Mouse (Mus musculus) heart, embryonic 14.5 days (tissue): Measurements from ENCODE around the gene Tmem199. TPM values are rescaled to one million over a fixed set of nuclear protein-coding genes. Genes with fewer than 3 reads are reported as not detected.
A peak's percentile ranks its signal among the peaks of the same experiment; 100 is the strongest.

Source experiments
- ATAC-seq: fragments of 200-750 bp; cut with Nextera tagmentation; 2 replicates; pipeline ENCODE4 v1.8.0; 2017; ENCODE audit warnings: low read depth, moderate TSS enrichment; ENCODE audit not compliant: insufficient number of reproducible peaks, insufficient read depth, low FRiP score
- H3K27ac ChIP-seq, 2 experiments: fragments of 200-500 bp in 1 of 2; fragments of 300-500 bp in 1 of 2; sonication (generic) in 1 of 2; replicated peaks in 1 of 2; 2 replicates each; pipeline ENCODE4 v1.5.1; 2012 to 2014; ENCODE audit warnings: low read depth in 2 of 2, low read length in 2 of 2, control low read depth in 1 of 2, mild to moderate bottlenecking in 1 of 2, mixed read lengths in 1 of 2; ENCODE audit not compliant: control insufficient read depth in 1 of 2, insufficient read depth in 1 of 2
- H3K27me3 ChIP-seq: fragments of 300-500 bp; sonication (generic); 2 replicates; pipeline ENCODE4 v1.6.1; 2014; ENCODE audit warnings: mild to moderate bottlenecking, low read length, control low read depth; ENCODE audit not compliant: control insufficient read depth, insufficient read depth
- H3K36me3 ChIP-seq: fragments of 300-500 bp; sonication (generic); 2 replicates; pipeline ENCODE4 v1.6.1; 2014; ENCODE audit warnings: mild to moderate bottlenecking, control low read depth, low read length, mixed read lengths; ENCODE audit not compliant: control insufficient read depth, insufficient read depth
- H3K4me1 ChIP-seq, 2 experiments: fragments of 200-500 bp in 1 of 2; fragments of 300-500 bp in 1 of 2; sonication (generic) in 1 of 2; 2 replicates each; pipeline ENCODE4 v1.6.1; 2012 to 2014; ENCODE audit warnings: low read length in 2 of 2, control low read depth in 1 of 2, mixed read lengths in 1 of 2; ENCODE audit not compliant: control insufficient read depth in 2 of 2, insufficient read depth in 2 of 2
- H3K4me2 ChIP-seq: fragments of 300-500 bp; sonication (generic); 2 replicates; pipeline ENCODE4 v1.6.1; 2014; ENCODE audit warnings: mild to moderate bottlenecking, low read length
- H3K4me3 ChIP-seq, 2 experiments: fragments of 200-500 bp in 1 of 2; fragments of 300-500 bp in 1 of 2; sonication (generic) in 1 of 2; 2 replicates each; pipeline ENCODE4 v1.5.1; 2012 to 2014; ENCODE audit warnings: low read length in 2 of 2, mild to moderate bottlenecking in 2 of 2, control low read depth in 1 of 2, low read depth in 1 of 2, moderate library complexity in 1 of 2; ENCODE audit not compliant: control insufficient read depth in 1 of 2, insufficient read depth in 1 of 2
- H3K9ac ChIP-seq: fragments of 300-500 bp; sonication (generic); 2 replicates; pipeline ENCODE4 v1.6.1; 2014; ENCODE audit warnings: mild to moderate bottlenecking, low read length
- H3K9me3 ChIP-seq: fragments of 300-500 bp; sonication (generic); 2 replicates; pipeline ENCODE4 v1.6.1; 2016; ENCODE audit warnings: low read length, control low read depth; ENCODE audit not compliant: control insufficient read depth
- WGBS: fragments of 180-500 bp; shearing (Covaris S2); extraction: QIAGEN DNeasy Blood & Tissue Kit; methylation state at CpG from one replicate; pipeline ENCODE4 v1.1.7; 2014; 5-methylcytosine and 5-hydroxymethylcytosine counted together
- polyA plus RNA-seq: library from polyadenylated mRNA; unstranded; fragments of >200 nt; fragmentation: Nextera tagmentation; extraction: Ambion mirVana; gene quantifications from 2 replicates; pipeline ENCODE4 v1.2.1, GENCODE M21; 2014

The Tmem199 gene
- polyA plus RNA-seq, 1 experiment from 2014 or later: 44.4 TPM

GRCm38 (mm10) chr11:78497071-78497541, 14.9 kb downstream of the Tmem199 start:
- no peak overlapping the region for H3K9ac ChIP-seq
- peak overlapping the region; percentile 87 for H3K4me2 ChIP-seq
- 1% methylated on average over 44 of the region's 44 CpGs for WGBS
- no peaks in the 10 kb centered on the region for H3K36me3 ChIP-seq
- peaks cover 80% of the 10 kb centered on the region for H3K27me3 ChIP-seq
- H3K4me3 ChIP-seq: peak overlapping the region; percentile 42 to 46
- peak; percentile 18; the same call in 1 of the 2 replicates for ATAC-seq
- no peaks in the 10 kb centered on the region for H3K9me3 ChIP-seq
- H3K4me1 ChIP-seq: peaks cover 3 to 5% of the 10 kb centered on the region in 2 experiments; a peak in 2 of 4 replicates
- no peak overlapping the region for H3K27ac ChIP-seq

DNA sequence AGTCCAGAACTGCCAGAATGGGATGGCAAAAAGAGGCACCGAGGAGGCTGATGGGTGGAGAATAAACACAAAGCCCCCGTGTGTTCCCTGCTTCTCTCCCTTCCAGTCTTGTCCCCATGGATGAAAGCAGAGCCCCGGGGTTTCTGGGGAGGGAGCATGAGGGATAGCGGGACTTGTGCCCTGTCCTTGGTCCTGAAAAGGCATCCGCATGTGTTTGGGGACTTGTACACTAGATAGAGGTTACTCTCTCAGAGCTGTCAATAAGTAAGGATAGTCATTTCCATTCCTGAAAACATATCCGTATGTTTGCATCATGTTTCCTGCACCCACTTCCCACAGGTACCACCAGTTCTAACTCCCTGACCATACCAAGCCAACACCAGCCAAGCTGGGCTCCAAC, 16.1 kb downstream of the Tmem199 start:
- Histone ChIP-seq H3K4me1 (peaks cover 3 to 5% of the 10 kb centered on the region in 2 experiments; a peak in 2 of 4 replicates), H3K4me3 (no peak overlapping the region), H3K9me3 (no peaks in the 10 kb centered on the region), H3K9ac (no peak overlapping the region), H3K36me3 (no peaks in the 10 kb centered on the region), H3K4me2 (no peak overlapping the region), H3K27ac (no peak overlapping the region), H3K27me3 (peaks cover 83% of the 10 kb centered on the region)
- no peak for ATAC-seq
- 4% methylated on average over 6 of the region's 6 CpGs for WGBS

- no peaks in the 10 kb centered on the region for H3K9me3 ChIP-seq
- no peaks in the 10 kb centered on the region for H3K36me3 ChIP-seq
- H3K27me3 ChIP-seq: peaks cover 85% of the 10 kb centered on the region
- H3K4me1 ChIP-seq: no peaks in the 10 kb centered on the region; a peak in 1 of 4 replicates
- ATAC-seq: no peak
- peak overlapping the region; percentile 13 to 14; a peak in 3 of 4 replicates for H3K4me3 ChIP-seq
- 10% methylated on average over 44 of the region's 48 CpGs for WGBS
- H3K27ac ChIP-seq: no peak overlapping the region
- no peak overlapping the region for H3K9ac ChIP-seq
- H3K4me2 ChIP-seq: peak overlapping the region; percentile 49
Measured at GRCm38 (mm10) chr11:78490781-78491241, 21.2 kb downstream of the Tmem199 start.

DNA sequence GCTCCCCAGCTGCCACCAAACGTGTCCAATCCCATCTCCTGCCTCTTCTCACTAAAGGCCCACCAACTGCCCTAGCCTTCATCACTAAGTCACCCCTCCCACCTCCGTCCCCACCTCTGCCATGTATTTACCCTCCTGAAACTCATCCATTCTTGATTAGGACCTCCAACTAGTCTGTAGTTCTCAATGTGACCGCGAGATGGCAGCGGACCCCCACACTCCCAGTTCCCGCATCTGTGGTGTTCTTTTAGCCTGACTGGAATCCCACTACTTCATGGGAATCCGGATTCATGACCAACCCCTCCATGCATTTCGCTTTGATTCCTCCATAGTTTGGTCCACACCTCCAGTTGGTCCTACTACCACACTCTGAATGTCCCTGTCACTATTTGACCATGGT, 23.8 kb downstream of the Tmem199 start:
- ATAC-seq: no peak
- Histone ChIP-seq H3K9ac (no peak overlapping the region), H3K4me2 (no peak overlapping the region), H3K4me1 (no peaks in the 10 kb centered on the region; a peak in 1 of 4 replicates), H3K27me3 (peaks cover 88% of the 10 kb centered on the region), H3K9me3 (no peaks in the 10 kb centered on the region), H3K27ac (no peak overlapping the region), H3K36me3 (no peaks in the 10 kb centered on the region), H3K4me3 (no peak overlapping the region)
- WGBS: 3% methylated on average over 8 of the region's 8 CpGs

DNA sequence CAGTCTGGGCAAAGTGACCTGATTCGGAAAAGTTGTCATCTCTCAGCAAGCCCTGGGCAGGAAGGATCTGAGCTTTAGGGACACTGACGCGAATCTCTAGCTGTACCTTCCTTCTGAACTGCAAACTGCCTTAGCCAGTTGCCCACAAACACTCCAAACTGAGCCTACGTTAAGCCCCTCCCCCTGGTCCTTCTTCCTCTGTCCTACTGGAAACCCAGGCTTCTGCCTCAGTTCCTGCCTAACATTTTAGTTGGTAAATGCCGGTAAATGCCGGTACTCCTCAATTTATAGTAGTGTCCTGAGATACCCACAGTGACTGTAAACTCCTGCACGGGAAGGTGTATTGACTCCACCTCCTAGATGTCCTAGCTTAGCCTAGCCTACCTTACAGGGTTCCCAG, 28.3 kb downstream of the Tmem199 start:
- H3K9ac ChIP-seq: no peak overlapping the region
- H3K27me3 ChIP-seq: peaks cover 63% of the 10 kb centered on the region
- no peak overlapping the region for H3K4me3 ChIP-seq
- no peak overlapping the region for H3K27ac ChIP-seq
- H3K4me2 ChIP-seq: no peak overlapping the region
- no peaks in the 10 kb centered on the region for H3K9me3 ChIP-seq
- ATAC-seq: no peak
- WGBS: 39% methylated on average over 7 of the region's 7 CpGs
- no peaks in the 10 kb centered on the region for H3K36me3 ChIP-seq
- no peaks in the 10 kb centered on the region for H3K4me1 ChIP-seq

GRCm38 (mm10) chr11:78475289-78475688, 36.7 kb downstream of the Tmem199 start:
- no peak overlapping the region for H3K4me2 ChIP-seq
- H3K36me3 ChIP-seq: no peaks in the 10 kb centered on the region
- H3K4me1 ChIP-seq: no peaks in the 10 kb centered on the region
- H3K27ac ChIP-seq: no peak overlapping the region
- no peaks in the 10 kb centered on the region for H3K9me3 ChIP-seq
- no peak overlapping the region for H3K4me3 ChIP-seq
- WGBS: 74% methylated on average over 3 of the region's 3 CpGs
- no peaks in the 10 kb centered on the region for H3K27me3 ChIP-seq
- no peak overlapping the region for H3K9ac ChIP-seq
- no peak for ATAC-seq

DNA sequence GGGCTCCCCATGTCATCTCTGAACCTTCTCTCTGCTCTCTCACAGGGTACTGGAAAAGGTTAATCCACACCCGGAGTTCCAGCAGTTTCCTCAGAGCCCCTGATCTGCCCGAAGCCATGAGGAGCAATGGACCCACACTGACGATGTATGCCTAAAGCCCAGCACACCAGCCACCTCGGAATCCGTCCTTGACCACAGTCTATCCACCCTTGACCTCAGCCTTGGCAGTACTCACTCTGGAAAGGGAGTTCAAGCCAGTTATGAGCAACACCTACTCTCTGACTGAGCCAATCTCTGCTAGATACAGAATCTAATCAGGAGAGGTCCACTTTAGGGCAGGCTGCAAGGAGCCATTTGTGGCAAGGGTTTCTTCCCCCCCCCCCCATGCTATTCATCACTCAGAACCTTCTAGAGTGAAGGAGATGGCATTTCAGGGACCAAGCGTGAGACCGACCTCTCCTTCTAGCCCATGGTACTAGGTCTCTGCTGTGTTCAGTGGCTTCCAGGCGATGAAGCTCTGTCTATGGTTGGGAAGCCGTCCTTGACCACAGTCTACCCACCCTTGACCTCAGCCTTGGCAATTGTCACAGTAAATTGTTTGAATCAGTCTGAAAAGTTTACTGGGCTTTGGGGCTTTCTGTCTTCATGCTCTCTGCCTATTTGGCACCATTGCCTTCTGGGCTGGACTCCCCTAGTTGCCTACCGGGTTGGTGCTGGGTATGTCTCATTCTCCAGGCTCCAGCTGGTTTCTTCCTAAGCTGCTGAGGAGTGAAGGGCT, 40.5 kb downstream of the Tmem199 start:
- no peak overlapping the region for H3K27ac ChIP-seq
- no peaks in the 10 kb centered on the region for H3K27me3 ChIP-seq
- H3K36me3 ChIP-seq: no peaks in the 10 kb centered on the region
- no peak overlapping the region for H3K4me2 ChIP-seq
- 77% methylated on average over 10 of the region's 10 CpGs for WGBS
- ATAC-seq: no peak
- H3K9me3 ChIP-seq: no peaks in the 10 kb centered on the region
- H3K4me3 ChIP-seq: no peak overlapping the region
- H3K9ac ChIP-seq: no peak overlapping the region
- peaks cover 5 to 6% of the 10 kb centered on the region in 2 experiments for H3K4me1 ChIP-seq
